Mouse (Mus musculus) cerebellum, adult 18-20 months (tissue): ENCODE measurements at regions not wholly inside any gene's neighbourhood (a gene's known extent, or its start where the extent isn't known, plus 50 kb on each side); places are given as distances from the start of the nearest gene placed in this dataset.
A peak's percentile ranks its signal among the peaks of the same experiment; 100 is the strongest.

ENCODE experiments used
- DNase-seq, 2 experiments: peaks; one replicate each; pipeline ENCODE4 v3.0.0; 2021

DNA sequence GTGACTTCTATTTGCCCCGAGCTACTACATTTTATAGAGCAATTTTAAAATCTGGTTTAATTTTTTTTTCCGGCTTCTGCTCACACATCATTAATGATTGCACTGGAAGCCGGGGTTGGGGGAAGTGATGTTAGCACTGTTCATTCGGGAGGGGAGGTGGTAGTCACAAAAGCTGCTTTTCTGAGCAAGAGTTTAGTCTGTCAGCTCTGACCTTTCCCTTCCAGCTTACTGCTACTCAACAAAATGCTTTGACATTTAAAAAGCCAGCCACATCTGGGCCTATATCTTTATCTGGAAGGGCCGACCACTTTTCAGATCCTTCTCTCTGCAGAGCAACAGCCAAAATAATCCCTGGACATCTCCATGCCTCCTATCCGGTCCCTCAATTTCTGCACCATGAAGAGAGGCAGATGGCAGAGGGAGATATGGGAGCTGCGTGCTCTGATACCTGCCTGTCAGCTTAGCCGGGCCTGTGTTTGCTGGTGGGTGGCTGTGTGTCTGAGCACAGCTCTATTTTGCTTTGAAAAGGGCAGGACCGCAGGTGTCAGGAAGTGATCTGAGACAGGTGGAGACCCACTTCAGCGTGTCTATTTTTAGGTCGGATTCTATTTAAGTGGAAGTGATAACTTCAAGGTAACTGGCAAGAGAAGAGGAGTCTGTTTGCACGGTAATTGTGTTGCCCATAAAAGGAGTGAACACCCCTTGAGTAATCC, 63.1 kb downstream of the Kcnf1 start:
- no peak for DNase-seq

- no peak for DNase-seq
Measured at GRCm38 (mm10) chr12:17112781-17113464, 63.8 kb downstream of the Kcnf1 start.

DNA sequence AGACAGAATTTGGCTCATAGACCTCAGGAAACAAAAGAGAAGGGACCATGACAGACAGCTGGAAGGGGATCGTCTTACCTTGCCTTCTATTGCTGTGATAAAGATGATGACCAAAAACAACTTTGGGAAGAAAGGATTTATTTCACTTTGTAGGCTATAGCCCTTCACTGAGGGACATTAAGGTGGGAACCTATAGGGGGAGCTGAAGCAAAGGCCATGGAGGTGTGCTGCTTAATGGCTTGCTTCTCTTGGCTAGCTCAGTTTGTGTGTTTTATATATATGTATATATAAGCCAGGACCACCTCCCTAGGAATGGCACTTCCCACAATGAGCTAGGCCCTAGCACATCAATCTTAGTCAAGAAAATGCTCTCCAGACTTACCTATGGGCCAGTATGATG, 70.5 kb downstream of the Kcnf1 start:
- no peak for DNase-seq

DNA sequence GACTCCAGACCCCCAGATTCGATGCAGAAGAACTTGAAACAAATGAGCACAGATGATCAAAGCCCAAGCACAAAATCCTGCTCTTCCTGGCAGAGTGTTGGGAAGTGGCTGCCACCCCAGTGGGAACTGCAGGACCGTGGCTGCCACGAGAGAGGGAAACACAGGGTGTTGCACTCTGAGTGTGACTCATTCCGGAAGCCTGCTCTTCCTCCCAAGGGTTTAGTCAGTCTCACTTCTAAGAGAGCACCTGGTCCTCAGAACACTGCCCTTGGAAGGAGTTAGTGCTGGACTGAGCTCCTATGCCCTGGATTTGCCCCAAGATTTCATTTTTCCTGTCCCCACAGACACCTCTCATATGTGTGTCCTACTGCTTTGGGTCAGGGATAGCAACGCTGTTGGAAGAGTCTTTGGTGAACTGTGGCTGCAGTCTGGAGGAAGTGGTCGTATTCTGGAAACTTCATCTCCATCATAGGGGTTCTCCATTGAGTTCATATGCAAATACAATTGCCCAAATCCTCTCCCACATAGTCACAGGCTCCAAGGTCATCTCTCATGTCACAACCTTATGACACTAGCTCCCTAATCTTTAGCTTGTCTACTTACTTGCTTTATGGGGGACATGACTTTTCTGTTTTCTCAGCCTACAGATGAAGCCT, 71.5 kb downstream of the Kcnf1 start:
- no peak for DNase-seq

GRCm38 (mm10) chr12:17101842-17102241, 74.8 kb downstream of the Kcnf1 start:
- DNase-seq, result no peak

GRCm38 (mm10) chr12:17097800-17098271, 78.9 kb downstream of the Kcnf1 start:
- DNase-seq, result no peak

DNA sequence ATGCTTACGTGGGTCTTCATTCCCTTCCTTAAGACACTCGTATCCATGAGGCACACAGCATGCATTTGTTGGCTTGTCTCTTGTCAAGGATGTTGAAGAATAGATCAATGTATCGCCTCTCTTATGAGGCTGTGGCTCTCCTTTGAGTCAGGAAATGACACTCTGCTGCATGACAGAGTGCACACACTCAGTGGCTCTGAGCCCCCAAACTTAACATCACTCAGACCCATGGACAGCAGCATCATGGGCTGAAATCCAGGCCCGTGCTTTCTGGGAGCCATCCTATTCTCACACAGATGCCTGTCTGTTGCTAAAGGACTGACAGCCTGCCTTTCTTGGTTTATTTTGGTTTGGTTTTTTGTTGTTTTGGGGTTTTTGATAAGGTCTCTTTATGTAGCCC, 81.9 kb downstream of the Kcnf1 start:
- no peak for DNase-seq

- DNase-seq, result no peak
Measured at GRCm38 (mm10) chr12:17093772-17094171, 82.2 kb upstream of the 2410004P03Rik start.

- DNase-seq, result no peak
Measured at GRCm38 (mm10) chr12:17091058-17091457, 79.5 kb upstream of the 2410004P03Rik start.

GRCm38 (mm10) chr12:17089710-17090339, 78.3 kb upstream of the 2410004P03Rik start:
- DNase-seq, result no peak

DNA sequence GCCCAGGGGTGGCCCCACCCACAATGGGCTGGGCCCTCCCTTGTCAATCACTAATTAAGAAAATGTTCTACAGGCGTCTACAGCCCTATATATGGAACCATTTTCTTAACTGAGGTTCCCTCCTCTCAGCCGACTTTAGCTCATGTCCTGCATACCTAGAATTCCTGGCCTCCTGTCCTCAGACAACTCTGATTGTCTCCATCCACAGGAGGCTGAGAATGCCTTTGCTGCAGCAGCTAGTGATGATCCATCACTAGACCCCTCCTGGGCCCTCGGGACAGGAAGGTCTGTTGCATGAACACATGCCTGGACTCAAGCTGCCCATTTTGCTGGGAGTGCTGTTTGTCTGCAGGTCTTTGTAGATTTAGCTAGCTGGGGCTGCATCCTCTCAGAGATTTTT, 75.9 kb upstream of the 2410004P03Rik start:
- no peak for DNase-seq

DNA sequence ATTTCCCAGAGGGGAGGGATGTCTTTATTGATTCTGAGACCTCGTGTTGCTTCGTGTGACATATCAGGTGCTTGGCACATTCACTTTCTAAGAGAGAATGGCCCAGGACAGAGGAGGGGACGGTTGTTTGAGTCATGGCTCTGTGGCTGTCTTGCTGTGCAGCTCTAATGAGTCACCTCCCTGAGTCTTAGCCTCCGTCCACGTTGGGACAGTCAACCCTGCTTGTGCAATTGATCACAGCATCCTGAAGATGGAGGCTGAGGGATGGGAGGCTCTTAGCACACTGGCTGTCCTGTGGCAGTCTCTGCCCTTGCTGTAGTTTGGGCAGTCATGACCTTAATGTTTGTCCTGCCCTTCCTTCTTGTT, 73.7 kb upstream of the 2410004P03Rik start:
- no peak for DNase-seq

DNA sequence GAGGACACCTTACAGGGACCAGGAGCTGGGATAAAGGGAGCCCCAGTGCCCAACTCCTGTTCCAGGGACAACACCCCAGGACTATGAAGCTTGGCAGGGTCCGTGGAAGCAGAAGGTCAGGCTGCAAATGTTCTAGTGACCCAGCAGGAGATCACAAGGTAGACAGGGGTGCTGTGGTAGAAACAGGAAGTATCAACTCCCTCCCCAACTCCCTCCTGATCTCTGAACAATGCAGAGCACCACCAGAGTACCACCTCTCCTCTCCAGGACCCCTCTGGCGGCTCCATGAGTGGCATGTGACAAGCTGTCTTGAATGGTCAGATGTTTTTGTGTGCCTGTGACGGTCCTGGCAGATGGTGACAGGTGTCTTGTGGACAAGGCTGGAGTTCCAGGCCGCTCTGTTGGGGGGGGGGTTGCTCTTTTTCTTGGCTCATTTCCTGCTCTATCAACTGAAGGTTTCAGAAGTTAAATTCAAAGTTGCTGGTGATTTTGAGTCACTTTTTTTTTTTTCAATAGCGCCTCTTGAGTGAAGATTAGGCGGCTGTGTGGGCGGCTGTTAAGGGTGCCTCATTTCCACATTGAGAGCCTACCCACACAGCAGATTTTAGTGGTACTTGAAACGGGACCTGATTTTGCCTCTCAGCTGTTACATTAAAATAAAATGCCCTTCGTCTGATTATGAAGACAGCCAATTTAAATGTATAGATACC, 73.1 kb upstream of the 2410004P03Rik start:
- no peak for DNase-seq

GRCm38 (mm10) chr12:17071691-17072454, 60.3 kb upstream of the 2410004P03Rik start:
- peak; percentile 4 to 10 for DNase-seq

DNA sequence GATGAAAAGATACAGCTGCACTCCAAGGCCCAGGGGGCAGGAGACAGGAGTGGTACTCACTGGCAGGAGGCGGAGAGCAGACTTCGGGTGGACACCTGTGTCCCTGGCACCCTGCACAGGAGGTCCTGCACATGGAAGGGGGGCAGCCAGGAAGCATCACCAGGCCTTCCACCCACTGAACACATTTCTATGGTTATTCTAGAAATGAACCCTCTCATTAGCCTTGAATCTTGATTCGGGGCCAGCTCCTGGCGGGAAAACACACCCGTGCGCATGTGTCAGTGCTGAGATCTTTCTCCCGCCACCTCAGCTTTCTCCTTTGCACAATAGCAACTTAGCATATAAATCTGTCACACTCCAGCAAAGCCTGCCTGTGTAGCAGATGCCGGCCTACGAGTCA, 58.3 kb upstream of the 2410004P03Rik start:
- no peak for DNase-seq

DNA sequence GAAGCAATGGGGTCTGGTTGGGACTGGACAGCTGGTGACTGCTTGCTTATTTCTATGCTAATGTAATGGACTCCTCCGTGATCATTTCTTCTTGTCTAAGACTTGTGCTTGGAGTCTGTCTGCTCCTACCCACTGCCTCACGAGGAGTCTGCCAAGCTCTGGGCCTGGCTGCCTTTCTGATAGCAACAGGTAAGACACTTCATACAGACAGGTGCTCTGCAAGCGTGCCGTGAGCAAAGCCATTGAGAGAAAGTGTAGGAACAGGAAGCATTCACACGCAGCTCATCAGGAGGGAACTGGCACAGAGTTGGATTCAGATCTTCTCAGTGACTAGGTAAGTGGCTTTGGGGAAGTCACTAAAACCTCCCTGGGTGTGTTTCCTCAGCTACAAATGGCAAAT, 57.6 kb upstream of the 2410004P03Rik start:
- DNase-seq, result no peak

- DNase-seq, result no peak
Measured at GRCm38 (mm10) chr12:17063920-17064319, 52.4 kb upstream of the 2410004P03Rik start.
